Mouse (Mus musculus): Measurements from ENCODE around the gene Clip4. TPM values are rescaled to one million over a fixed set of nuclear protein-coding genes. Genes with fewer than 3 reads are reported as not detected.

The Clip4 gene
- total RNA-seq, 1 experiment from 2014 or later = 13.0 TPM

DNA sequence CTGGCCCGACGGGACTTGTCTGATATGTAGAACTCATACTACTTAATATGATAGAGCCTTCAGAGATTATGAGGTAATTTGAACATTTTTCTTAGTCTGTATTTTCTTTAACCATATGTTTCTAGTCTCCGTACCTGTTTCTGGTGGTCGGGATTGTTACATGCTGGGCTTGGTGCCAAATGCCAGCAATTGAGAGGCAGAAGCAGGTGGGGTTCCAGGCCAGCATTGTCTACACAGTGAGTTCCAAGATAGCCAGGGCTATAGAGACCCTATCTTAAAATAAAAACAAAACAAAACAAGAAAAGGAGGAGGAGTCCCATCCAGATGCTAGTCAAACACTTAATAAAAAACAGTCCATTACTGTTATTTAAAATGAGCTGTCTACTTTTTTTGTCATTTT lies 23.3 kb downstream of the Clip4 start:
- no peak for DNase-seq

DNA sequence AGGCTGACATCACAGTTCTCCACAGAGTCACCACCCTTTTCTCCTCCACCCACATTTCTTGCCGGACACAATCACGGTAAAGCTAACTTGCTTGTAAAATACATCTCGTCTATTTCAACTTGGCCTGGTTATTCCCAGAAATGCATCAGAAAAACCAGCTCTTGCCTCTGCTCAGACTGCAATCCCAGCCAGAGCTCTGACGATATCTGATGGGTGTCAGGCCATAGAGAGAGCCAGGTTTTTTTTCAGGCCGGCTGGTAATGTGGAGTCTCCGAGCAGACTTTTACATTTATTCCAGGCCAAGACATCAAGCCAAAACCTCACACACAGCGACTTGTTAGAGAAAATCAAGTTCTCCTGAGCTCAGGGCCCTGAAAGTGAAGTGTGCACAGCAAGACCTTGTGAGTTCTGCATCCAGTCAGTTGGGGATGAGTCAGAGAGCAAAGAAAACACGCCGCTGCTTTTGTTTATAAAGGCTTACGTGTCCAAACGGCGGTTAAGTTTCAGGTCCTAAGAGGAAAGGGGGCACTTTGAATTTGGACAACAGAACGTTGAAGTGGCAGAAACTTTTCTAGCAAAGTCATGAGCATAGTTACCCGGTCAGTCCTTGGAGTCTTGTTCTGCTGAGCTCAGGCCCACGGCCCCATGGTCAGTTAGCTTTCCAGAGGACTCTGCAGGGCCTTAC lies 27.4 kb downstream of the Clip4 start:
- DNase-seq = peak; percentile 45

DNA sequence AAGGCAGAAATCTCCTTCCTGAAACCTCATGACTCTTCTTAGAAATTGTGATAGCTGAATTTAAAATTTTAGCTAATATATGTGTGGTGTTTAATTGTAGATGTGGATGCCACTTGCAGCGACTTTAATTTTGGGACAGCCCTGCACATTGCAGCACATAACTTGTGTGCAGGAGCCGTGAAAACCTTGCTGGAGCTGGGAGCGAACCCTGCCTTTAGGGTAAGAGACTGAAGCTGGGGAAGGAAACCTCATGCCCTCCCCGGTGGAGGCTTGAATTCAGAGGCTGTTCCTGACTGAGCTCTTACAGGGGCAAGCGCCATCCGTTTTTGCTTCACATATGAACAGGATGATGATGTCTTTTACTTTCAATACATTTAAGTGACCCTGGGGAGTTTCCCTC lies 35.2 kb downstream of the Clip4 start:
- DNase-seq = no peak

GRCm38 (mm10) chr17:71803876-71804275 lies 35.6 kb downstream of the Clip4 start:
- DNase-seq = no peak

DNA sequence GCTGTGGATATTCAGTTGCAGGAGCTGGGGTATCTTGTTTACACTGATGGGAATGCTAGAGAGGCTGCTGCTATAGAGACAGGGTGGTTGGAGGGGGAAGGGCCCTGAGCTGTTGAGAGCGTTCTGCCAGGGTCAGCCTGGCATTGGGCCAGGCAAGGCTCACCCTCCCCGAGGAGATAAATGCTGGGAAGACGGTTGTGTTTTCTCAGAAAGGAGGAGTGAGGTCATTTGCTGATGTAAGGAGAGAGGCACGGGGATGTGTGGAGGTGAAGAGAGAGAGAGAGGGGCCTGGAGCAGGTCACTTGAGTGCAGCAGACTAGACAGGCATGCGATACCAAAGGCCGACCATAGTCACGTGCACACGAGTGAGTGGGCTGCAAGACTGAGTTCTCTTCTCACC lies 42.8 kb downstream of the Clip4 start:
- peak; percentile 10 for DNase-seq

DNA sequence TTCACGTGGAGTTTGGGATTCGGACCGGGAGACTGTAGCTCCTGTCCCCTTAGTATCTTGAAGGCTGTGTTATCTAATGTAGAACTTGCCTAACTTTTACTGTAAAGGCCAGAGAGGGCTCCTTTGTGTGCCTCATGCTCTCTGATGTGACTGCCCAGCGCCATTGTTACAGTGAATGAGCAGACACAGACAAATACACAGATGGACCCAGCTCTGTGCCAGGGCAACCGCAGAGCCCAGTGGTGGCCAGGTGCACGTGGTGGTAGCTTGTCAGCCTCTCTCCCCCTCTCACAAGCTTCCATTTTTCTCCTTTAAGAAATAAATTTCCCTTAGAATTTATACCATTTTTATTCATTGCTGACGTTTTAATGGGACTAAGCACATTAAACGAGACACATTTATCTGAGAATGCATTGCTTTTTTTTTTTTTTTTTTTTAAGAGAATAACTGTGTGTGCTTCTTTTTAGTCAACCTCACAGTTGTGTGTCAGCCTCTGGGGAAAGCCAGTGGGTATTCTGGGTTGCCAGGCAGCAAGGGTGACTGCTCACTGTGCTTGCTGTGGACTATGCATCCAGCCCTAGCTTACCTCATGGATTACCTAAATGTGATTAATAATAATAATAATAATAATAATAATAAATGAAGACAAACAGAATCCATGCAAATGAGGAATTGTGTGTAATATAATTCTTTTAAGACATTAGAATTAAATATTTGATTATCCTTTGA lies 48.0 kb downstream of the Clip4 start:
- no peak for DNase-seq

DNA sequence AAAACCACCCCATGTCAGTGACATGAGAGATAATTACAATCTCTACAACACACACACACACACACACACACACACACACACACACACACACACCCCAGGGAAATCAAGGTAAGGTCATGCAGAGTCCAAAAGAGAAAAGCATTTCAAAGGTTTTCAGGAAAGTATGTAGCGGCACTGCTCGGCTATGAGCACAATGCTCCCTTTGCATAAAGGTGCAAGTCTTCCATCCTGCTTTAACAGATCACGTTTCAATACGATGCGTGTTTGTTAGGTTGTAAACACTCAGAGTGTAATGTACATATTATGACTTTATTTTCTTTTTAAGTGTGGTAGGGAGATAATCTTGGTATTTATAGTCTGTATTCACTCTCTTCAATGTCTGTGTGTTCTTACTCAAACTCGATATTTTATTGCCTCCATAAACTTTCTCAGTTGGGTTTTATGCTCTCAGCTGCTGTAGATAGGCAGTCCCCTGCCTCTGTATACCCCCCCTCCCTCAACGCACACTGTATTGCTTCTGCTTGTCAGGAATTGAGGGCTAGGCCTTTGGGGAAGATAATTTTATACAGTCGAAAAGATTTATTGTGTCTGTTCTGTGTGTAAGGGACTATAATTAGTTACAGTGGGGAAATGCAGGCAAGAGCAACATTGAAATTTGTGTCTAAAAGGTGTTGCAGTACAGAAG lies 55.5 kb downstream of the Clip4 start:
- DNase-seq = no peak

- no peak for DNase-seq
These were observed 58.3 kb downstream of the Clip4 start for GRCm38 (mm10) chr17:71826603-71827002.

GRCm38 (mm10) chr17:71827627-71828026 lies 59.4 kb downstream of the Clip4 start:
- DNase-seq = no peak

DNA sequence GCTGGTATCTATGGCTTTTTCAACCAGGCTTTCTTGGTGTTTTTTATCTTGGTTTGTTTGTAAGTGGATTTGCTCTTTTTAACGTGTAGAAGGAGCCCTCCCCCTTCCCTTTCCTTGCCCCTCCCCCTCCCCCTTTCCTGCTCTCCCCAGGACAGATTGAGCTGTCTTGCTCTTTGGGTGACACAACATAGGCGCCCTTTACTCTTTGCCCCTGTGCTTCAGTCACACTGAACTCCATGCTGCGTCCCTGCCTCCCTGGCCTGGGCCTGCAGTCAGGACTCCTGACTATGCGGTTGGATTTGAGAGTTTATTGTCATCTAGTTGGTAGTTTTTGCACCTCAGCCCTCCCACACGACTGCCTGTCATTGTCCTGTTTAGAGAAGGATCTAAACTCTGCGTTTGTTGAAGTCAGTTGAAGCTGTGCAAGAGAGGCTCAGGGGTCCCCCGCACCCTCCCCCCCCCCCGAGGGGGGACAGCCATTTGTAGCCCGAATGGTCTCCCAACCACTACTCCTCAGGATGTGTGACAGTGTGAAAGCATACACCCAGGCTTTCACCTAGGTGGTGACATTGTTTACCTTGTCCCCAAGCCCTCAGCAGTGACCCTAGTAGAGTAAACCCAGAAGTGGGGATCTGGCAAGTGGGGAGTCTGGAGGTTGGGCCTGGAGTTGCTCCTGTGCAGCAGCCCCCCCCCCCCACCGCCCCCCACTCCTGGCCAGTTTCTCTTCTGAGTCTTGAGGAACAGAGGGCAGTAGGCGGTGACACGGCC lies 60.6 kb downstream of the Clip4 start:
- no peak for DNase-seq

- no peak for DNase-seq
These were observed 63.7 kb downstream of the Clip4 start for GRCm38 (mm10) chr17:71831960-71832359.

- no peak for DNase-seq
These were observed 93.9 kb downstream of the Clip4 start for GRCm38 (mm10) chr17:71862184-71862583.

- no peak for DNase-seq
These were observed 94.6 kb downstream of the Clip4 start for GRCm38 (mm10) chr17:71862895-71863294.

- DNase-seq = no peak
These were observed 95.8 kb downstream of the Clip4 start for GRCm38 (mm10) chr17:71864039-71864438.

GRCm38 (mm10) chr17:71865437-71865836 lies 97.2 kb downstream of the Clip4 start:
- no peak for DNase-seq

- DNase-seq = no peak
These were observed 99.6 kb downstream of the Clip4 start for GRCm38 (mm10) chr17:71867892-71868291.

GRCm38 (mm10) chr17:71868828-71869227 lies 100.6 kb downstream of the Clip4 start:
- DNase-seq = no peak

GRCm38 (mm10) chr17:71869372-71870231 lies 101.3 kb downstream of the Clip4 start:
- peak; percentile 37 for DNase-seq

DNA sequence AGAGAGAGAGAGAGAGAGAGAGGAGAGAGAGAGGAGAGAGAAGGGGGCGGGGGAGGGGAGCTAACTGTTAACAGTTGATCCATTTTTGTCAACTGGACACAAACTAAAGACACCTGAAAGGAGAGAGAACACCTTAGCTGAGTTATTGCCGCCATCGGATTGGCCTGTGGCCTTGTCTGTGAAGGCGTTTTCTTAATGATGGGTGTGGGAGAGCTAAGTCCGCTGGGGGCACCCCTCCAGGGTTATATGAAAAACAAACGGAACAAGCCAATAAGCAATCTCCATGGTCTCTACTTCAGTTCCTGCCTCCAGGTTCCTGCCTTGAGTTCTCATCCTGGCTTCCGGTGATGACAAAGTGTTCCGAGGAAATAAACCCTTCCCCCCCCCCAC lies 102.0 kb downstream of the Clip4 start:
- DNase-seq = no peak

DNA sequence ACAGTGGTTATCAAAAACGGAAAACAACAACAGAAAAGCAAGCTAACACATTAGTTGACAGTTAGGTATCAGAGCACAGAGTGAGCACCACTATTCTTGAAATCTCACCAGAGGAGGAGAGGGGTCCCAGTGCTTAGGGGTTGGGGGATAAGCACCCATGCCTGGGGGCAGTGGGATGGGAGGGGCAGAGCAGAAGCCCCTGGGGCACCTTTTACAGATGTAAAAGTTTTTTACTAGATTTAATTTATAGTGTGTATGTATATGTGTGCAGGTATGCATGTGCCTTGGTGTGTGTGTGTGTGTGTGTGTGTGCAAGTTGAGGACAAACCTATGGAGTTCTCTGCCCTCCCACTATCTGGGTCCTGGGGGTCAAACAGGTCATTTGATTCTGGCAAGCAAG lies 102.4 kb downstream of the Clip4 start:
- DNase-seq = no peak

- no peak for DNase-seq
These were observed 103.7 kb downstream of the Clip4 start for GRCm38 (mm10) chr17:71871981-71872380.

- peak; percentile 46 for DNase-seq
These were observed 104.7 kb downstream of the Clip4 start for GRCm38 (mm10) chr17:71872976-71873375.
